Mouse (Mus musculus): ENCODE measurements around the gene Trim44. TPM values are rescaled to one million over a fixed set of nuclear protein-coding genes. Genes with fewer than 3 reads are reported as not detected.

Trim44 gene
- polyA plus RNA-seq, 1 experiment from 2014 or later, result 56.2 TPM

DNA sequence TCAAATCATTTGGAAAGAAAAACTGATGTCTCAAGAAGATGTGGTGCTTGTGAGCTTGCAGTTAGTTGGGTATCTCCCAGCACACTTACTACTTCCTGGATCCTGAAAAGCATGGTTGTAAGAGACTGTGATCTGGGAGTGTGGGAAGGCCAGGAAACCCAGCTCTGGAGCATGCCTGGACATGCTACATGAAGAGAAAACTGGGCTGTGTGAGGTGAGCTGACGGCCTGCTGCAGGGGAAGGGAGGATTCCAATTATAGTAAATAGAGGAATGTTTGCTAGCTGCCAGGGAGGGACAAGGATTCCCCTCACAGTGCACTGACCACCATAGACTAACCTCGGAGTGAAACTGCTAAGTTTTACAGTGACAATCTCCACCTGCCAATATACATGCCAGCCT lies 104.4 kb downstream of the Trim44 start:
- H3K36me3 ChIP-seq, result peaks cover 22% of the 10 kb centered on the region; the same call in 1 of the 2 replicates
- no peaks in the 10 kb centered on the region for H3K4me1 ChIP-seq
- no peak overlapping the region for H3K4me3 ChIP-seq (replicated peaks)
- no peak overlapping the region for H3K9ac ChIP-seq (replicated peaks)
- H3K9me3 ChIP-seq (replicated peaks), result no peaks in the 10 kb centered on the region
- 75% methylated on average over 2 of the region's 2 CpGs for WGBS
- no peak for ATAC-seq (ENCODE audit: low FRiP score)
- H3K27ac ChIP-seq (replicated peaks), result no peak overlapping the region
- H3K27me3 ChIP-seq (replicated peaks), result no peaks in the 10 kb centered on the region
- H3K4me2 ChIP-seq, result no peak overlapping the region

DNA sequence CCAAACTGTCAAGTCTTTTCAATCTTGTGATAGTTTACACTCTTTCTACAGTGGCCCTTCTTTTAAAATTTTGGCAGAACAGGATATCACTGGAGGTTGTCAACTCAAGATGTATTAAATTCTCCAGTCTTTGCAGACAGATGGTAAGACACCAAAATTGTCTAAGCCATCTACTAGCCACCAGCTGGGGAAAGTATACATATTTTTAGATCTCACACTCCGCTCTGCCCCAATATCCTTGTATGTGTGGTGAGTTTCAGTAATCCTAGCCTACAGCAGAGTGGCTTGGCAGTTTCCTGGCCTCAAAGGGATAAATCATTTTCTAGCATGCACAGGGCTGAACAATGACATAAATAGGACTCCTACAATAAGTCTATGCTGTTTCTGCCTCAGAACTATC lies 105.1 kb downstream of the Trim44 start:
- Histone ChIP-seq H3K4me1 (0 out of 2 replicates have a peak, but pooled peaks cover 4% of the 10 kb centered on the region), H3K4me2 (no peak overlapping the region), H3K27me3 (replicated peaks) (no peaks in the 10 kb centered on the region), H3K27ac (replicated peaks) (no peak overlapping the region), H3K9ac (replicated peaks) (no peak overlapping the region), H3K36me3 (peaks cover 22% of the 10 kb centered on the region; the same call in 1 of the 2 replicates), H3K9me3 (replicated peaks) (no peaks in the 10 kb centered on the region), H3K4me3 (replicated peaks) (no peak overlapping the region)
- 93% methylated on average over 1 of the region's 1 CpGs for WGBS
- no peak for ATAC-seq (ENCODE audit: low FRiP score)

DNA sequence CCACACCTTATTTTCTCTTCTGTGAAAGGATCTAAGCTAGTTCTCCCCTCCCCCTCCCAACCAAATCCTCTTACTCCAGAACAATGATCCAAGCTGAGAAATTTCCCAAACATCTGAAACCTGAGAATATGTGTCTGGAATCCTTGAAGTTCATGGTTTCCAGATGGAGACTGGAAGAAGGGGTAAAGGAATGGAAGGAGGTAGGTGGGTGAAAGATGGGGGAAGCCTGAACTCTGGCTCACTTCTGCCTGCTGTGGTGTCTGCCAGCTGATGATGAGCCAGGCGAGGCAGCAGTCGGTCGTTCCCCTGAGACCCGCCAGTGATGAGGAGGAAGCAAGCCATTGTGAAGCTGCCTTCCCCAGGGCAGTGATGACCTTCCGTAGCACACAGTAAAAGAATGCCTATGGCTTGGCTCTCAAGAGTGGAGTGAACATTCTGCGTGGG lies 112.8 kb downstream of the Trim44 start:
- no peak overlapping the region for H3K9ac ChIP-seq (replicated peaks)
- H3K4me1 ChIP-seq, result peaks cover 8% of the 10 kb centered on the region; the same call in 1 of the 2 replicates
- ATAC-seq (ENCODE audit: low FRiP score), result no peak; the same call in 1 of the 2 replicates
- no peaks in the 10 kb centered on the region for H3K36me3 ChIP-seq
- no peak overlapping the region for H3K4me3 ChIP-seq (replicated peaks)
- H3K9me3 ChIP-seq (replicated peaks), result no peaks in the 10 kb centered on the region
- H3K4me2 ChIP-seq, result no peak overlapping the region
- no peak overlapping the region for H3K27ac ChIP-seq (replicated peaks)
- 24% methylated on average over 6 of the region's 6 CpGs for WGBS
- no peaks in the 10 kb centered on the region for H3K27me3 ChIP-seq (replicated peaks)

DNA sequence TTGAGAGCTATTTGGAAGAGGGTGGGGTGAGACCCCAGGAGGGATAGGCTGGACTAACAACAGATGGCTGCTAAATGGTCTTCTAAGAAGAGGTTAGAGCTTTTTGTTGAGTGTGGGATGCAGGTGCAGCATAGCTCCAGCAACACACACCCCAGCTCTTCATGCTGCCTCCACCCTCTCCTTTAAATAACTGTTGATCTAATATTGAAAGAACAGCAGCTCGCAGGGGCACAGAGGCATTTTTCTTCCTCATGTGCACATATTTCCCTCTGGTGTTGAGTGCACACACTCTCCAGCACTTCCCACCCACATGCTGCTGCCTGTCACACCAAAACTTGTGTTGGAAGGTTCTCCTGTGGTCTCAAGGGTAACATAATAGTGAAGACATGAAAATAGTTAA lies 114.4 kb downstream of the Trim44 start:
- Histone ChIP-seq H3K4me1 (peaks cover 8% of the 10 kb centered on the region; the same call in 1 of the 2 replicates), H3K27me3 (replicated peaks) (no peaks in the 10 kb centered on the region), H3K27ac (replicated peaks) (no peak overlapping the region), H3K4me2 (no peak overlapping the region), H3K9me3 (replicated peaks) (no peaks in the 10 kb centered on the region), H3K4me3 (replicated peaks) (no peak overlapping the region), H3K9ac (replicated peaks) (no peak overlapping the region), H3K36me3 (no peaks in the 10 kb centered on the region)
- WGBS, result 50% methylated on average over 1 of the region's 1 CpGs
- no peak for ATAC-seq (ENCODE audit: low FRiP score)

DNA sequence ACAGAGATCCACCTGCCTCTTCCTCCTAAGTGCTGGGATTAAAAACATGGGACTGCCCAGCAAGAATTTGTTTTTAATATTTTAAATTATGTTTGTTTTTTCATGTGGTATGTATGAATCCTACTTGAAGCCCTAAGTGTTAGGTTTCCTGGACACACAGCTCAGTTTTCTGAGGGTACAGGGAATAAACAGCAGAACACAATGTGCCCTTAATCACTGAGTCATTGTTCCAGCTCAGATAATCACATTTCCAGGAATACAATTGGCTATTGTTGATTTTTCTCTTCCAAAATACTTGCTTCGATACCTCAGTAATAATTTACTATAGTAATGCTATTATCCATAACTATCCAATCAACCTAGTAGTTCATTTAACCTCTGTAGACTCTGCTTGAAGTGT lies 115.6 kb downstream of the Trim44 start:
- H3K27me3 ChIP-seq (replicated peaks), result no peaks in the 10 kb centered on the region
- H3K4me3 ChIP-seq (replicated peaks), result no peak overlapping the region
- peaks cover 4% of the 10 kb centered on the region; the same call in 1 of the 2 replicates for H3K4me1 ChIP-seq
- H3K27ac ChIP-seq (replicated peaks), result no peak overlapping the region
- no peak for ATAC-seq (ENCODE audit: low FRiP score)
- H3K4me2 ChIP-seq, result no peak overlapping the region
- no peak overlapping the region for H3K9ac ChIP-seq (replicated peaks)
- no peaks in the 10 kb centered on the region for H3K9me3 ChIP-seq (replicated peaks)
- 72% methylated on average over 1 of the region's 1 CpGs for WGBS
- H3K36me3 ChIP-seq, result no peaks in the 10 kb centered on the region

DNA sequence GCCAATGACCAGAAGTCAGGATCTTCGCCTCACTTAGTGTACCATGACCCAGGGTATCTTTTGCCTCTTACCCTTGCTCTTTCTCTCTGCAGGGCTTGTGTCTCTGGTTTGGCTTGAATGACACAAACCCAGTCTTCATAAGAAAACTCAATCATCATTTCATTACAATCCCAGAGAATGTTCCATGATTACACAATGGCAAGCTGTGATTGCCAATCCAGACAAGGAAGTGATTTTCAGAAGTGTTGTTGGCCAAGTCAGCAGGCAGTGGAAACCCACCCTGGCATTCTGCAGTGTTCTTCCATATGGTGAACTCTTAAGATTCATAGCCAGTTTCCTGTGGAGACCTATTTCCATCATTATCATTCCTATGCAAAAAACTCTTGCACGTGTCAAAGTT lies 116.1 kb downstream of the Trim44 start:
- no peaks in the 10 kb centered on the region for H3K36me3 ChIP-seq
- no peak for ATAC-seq (ENCODE audit: low FRiP score)
- H3K4me3 ChIP-seq (replicated peaks), result no peak overlapping the region
- H3K9me3 ChIP-seq (replicated peaks), result no peaks in the 10 kb centered on the region
- H3K9ac ChIP-seq (replicated peaks), result no peak overlapping the region
- H3K4me2 ChIP-seq, result no peak overlapping the region
- WGBS, result 81% methylated on average over 2 of the region's 2 CpGs
- no peak overlapping the region for H3K27ac ChIP-seq (replicated peaks)
- no peaks in the 10 kb centered on the region for H3K27me3 ChIP-seq (replicated peaks)
- H3K4me1 ChIP-seq, result peaks cover 4% of the 10 kb centered on the region; the same call in 1 of the 2 replicates

DNA sequence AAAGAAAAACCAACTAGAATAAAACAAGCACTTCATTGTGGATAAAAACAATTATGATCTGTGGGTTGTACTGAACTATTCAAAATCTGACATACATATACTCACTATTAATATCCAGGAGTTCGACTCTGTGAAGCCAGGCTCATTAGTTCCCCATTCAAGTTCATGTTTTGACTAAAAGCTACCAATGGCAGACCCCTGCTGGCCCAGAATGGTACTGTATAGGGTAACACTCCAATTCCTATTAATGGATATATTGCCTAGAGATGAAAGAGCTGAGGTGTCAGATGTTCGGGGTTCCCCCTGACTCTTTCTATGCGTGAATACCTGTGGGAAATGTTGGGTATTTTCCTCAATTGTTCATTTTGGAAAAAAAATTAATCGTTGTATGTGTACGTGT lies 117.6 kb downstream of the Trim44 start:
- H3K4me1 ChIP-seq, result peaks cover 3% of the 10 kb centered on the region; the same call in 1 of the 2 replicates
- H3K27ac ChIP-seq (replicated peaks), result no peak overlapping the region
- H3K4me2 ChIP-seq, result no peak overlapping the region
- H3K36me3 ChIP-seq, result no peaks in the 10 kb centered on the region
- WGBS, result 58% methylated on average over 5 of the region's 5 CpGs
- no peaks in the 10 kb centered on the region for H3K9me3 ChIP-seq (replicated peaks)
- H3K4me3 ChIP-seq (replicated peaks), result no peak overlapping the region
- H3K27me3 ChIP-seq (replicated peaks), result no peaks in the 10 kb centered on the region
- ATAC-seq (ENCODE audit: low FRiP score), result 0 out of 2 replicates have a peak, but pooled peaks have one; percentile 33
- no peak overlapping the region for H3K9ac ChIP-seq (replicated peaks)

DNA sequence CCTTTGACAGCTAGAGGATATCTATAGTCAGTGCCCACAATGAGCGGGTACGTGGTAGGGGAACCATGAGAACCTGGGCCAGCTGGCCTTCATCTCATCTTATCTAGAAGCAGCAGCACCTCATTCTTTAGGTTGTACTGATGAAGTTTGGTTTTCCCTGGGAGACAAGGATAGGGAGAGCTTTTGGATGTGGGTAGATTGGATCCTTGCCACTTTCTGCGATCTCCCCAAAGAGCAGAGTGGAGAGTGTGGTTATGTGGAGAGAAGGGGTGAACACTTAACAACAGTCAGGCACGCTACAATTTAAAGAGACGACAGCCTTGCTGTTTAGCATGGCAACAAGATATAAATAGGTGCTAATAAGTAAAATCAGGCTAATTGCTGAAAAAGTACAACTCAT lies 119.0 kb downstream of the Trim44 start:
- Histone ChIP-seq H3K9me3 (replicated peaks) (no peaks in the 10 kb centered on the region), H3K27ac (replicated peaks) (no peak overlapping the region), H3K36me3 (no peaks in the 10 kb centered on the region), H3K4me3 (replicated peaks) (no peak overlapping the region), H3K27me3 (replicated peaks) (no peaks in the 10 kb centered on the region), H3K9ac (replicated peaks) (no peak overlapping the region), H3K4me1 (no peaks in the 10 kb centered on the region), H3K4me2 (no peak overlapping the region)
- 85% methylated on average over 5 of the region's 5 CpGs for WGBS
- no peak for ATAC-seq (ENCODE audit: low FRiP score)

DNA sequence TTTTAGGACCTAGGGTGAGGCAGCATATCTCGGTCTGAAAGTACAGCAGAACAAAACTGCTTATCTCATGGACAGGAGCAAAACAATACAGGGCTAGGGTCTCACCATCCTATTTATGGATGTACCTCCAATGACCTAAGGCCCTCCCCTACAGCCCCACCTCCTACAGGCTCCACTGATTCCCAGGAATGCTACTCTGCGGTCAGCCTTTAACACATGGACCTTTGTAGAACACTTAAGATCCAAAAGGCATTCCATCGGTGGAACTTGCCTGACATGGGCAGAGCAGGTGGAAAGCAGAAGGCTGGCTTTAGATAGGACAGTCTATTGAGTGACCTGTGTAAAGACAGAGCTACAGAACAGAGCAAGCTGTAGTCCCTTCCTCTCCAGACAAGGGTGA lies 120.3 kb downstream of the Trim44 start:
- Histone ChIP-seq H3K9ac (replicated peaks) (no peak overlapping the region), H3K4me1 (no peaks in the 10 kb centered on the region), H3K36me3 (no peaks in the 10 kb centered on the region), H3K27ac (replicated peaks) (no peak overlapping the region), H3K4me3 (replicated peaks) (no peak overlapping the region), H3K4me2 (no peak overlapping the region), H3K9me3 (replicated peaks) (no peaks in the 10 kb centered on the region), H3K27me3 (replicated peaks) (no peaks in the 10 kb centered on the region)
- WGBS, result 76% methylated on average over 3 of the region's 3 CpGs
- ATAC-seq (ENCODE audit: low FRiP score), result no peak

DNA sequence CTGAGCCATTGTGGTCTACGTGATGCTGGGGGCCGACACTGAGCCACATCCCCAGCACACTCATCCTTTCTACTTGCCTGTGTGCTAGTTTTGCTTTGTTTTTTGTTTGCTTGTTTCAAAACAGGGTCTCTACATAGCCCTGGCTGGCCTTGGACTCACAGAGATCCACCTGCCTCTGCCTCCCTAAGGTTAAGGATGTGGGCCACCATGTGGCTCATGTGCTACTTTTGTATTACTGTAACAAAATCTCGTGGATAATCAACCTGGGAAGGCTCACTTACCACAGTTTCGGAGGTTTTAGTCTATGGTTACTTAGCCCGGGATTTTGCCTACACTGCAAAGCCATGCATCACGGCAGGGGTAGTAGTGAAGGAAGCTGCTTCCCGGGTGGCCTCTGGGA lies 125.5 kb downstream of the Trim44 start:
- ATAC-seq (ENCODE audit: low FRiP score), result no peak
- H3K27ac ChIP-seq (replicated peaks), result no peak overlapping the region
- no peak overlapping the region for H3K4me3 ChIP-seq (replicated peaks)
- no peaks in the 10 kb centered on the region for H3K27me3 ChIP-seq (replicated peaks)
- H3K9me3 ChIP-seq (replicated peaks), result no peaks in the 10 kb centered on the region
- H3K36me3 ChIP-seq, result no peaks in the 10 kb centered on the region
- WGBS, result 89% methylated on average over 7 of the region's 7 CpGs
- H3K4me2 ChIP-seq, result no peak overlapping the region
- peaks cover 14% of the 10 kb centered on the region for H3K4me1 ChIP-seq
- no peak overlapping the region for H3K9ac ChIP-seq (replicated peaks)

DNA sequence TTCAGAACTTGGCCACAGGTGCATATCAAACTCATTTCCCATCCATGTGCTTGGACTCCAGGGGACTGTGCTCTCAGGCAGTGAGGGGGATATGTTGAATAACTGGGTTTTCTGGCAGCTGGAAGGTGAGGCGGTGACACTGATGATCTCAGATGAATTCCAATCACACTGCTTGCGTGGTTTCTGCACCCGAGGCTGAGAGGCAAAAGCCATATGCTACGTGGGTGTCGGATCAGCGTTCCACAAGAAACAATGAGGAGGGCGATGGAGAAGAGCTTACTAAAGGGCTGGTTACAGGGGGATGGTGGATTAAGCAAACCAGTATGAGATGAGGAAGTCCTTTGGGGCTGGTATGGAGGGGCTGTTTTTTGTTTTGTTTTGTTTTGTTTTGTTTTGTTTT lies 127.8 kb downstream of the Trim44 start:
- H3K9me3 ChIP-seq (replicated peaks), result no peaks in the 10 kb centered on the region
- no peak for ATAC-seq (ENCODE audit: low FRiP score)
- no peak overlapping the region for H3K9ac ChIP-seq (replicated peaks)
- H3K27me3 ChIP-seq (replicated peaks), result no peaks in the 10 kb centered on the region
- no peak overlapping the region for H3K4me2 ChIP-seq
- H3K27ac ChIP-seq (replicated peaks), result no peak overlapping the region
- 81% methylated on average over 7 of the region's 7 CpGs for WGBS
- H3K4me1 ChIP-seq, result peaks cover 17% of the 10 kb centered on the region
- no peak overlapping the region for H3K4me3 ChIP-seq (replicated peaks)
- no peaks in the 10 kb centered on the region for H3K36me3 ChIP-seq

DNA sequence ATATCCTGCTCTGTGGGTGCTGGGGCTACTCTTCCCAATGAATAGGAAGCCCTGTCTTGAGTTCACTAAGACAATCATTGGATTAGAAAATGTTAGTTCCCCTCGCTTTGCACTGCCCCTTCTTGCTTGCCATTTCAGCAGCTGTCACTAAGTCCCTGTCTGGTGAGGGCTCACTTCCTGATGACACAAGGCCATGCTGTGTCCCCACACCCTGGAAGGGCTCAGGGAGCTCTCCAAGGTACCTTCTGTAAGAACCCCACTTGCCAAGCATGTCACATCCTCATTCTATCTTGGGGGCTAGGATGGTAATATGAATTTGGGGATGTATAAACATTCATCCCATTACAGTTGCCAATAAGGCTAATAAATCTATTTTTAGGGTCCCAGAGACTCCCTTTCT lies 129.7 kb downstream of the Trim44 start:
- ATAC-seq (ENCODE audit: low FRiP score), result no peak
- Histone ChIP-seq H3K4me2 (no peak overlapping the region), H3K4me3 (replicated peaks) (no peak overlapping the region), H3K9me3 (replicated peaks) (no peaks in the 10 kb centered on the region), H3K4me1 (peaks cover 17% of the 10 kb centered on the region), H3K27me3 (replicated peaks) (no peaks in the 10 kb centered on the region), H3K36me3 (no peaks in the 10 kb centered on the region), H3K27ac (replicated peaks) (no peak overlapping the region), H3K9ac (replicated peaks) (no peak overlapping the region)
- WGBS, result 63% methylated on average over 1 of the region's 1 CpGs

DNA sequence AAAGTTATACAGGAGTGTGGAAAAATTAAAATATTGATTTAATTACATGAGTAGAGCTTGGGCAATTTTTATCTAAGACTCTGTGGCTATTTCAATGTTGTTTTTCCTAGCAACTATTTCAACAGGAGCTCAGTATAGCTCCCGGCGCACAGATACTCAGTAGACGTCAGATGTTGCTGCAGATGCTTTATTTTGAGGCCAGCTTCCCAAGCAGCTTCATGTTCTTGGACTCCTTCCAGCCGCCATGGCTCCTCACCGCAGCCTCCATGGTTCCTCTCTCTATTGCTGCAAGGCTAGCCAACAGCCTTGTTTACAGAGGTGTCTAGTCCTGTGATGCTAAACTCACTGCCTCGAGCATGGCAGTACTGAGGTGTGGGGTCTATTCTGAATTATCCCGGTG lies 134.3 kb downstream of the Trim44 start:
- H3K27me3 ChIP-seq (replicated peaks), result no peaks in the 10 kb centered on the region
- H3K4me1 ChIP-seq, result peaks cover 14% of the 10 kb centered on the region; the same call in 1 of the 2 replicates
- no peak overlapping the region for H3K4me3 ChIP-seq (replicated peaks)
- H3K36me3 ChIP-seq, result no peaks in the 10 kb centered on the region
- H3K27ac ChIP-seq (replicated peaks), result 0 out of 2 replicates have a peak overlapping the region, but pooled peaks have one; percentile 18
- no peak overlapping the region for H3K9ac ChIP-seq (replicated peaks)
- no peaks in the 10 kb centered on the region for H3K9me3 ChIP-seq (replicated peaks)
- ATAC-seq (ENCODE audit: low FRiP score), result no peak; the same call in 1 of the 2 replicates
- H3K4me2 ChIP-seq, result no peak overlapping the region
- 70% methylated on average over 7 of the region's 7 CpGs for WGBS

All from neural tube, embryonic 15.5 days (tissue).